Mouse (Mus musculus) liver, adult 2 months (tissue): ENCODE measurements at regions not wholly inside any gene's neighbourhood (a gene's known extent, or its start where the extent isn't known, plus 50 kb on each side); places are given as distances from the start of the nearest gene placed in this dataset.
A peak's percentile ranks its signal among the peaks of the same experiment; 100 is the strongest.

Experiments
- DNase-seq: peaks from one replicate; pipeline ENCODE4 v3.0.0-alpha.2; 2011; ENCODE audit warnings: low read depth, low spot score; ENCODE audit errors: extremely low read depth
- H3K27ac ChIP-seq: fragments of 200-500 bp; replicated peaks from 2 replicates; pipeline ENCODE4 v1.5.1; 2012; ENCODE audit warnings: low read depth, mild to moderate bottlenecking, control low read depth, inconsistent platforms, low read length; ENCODE audit not compliant: insufficient read depth
- H3K27me3 ChIP-seq: fragments of 200-500 bp; 2 replicates; pipeline ENCODE4 v1.6.1; 2012; ENCODE audit warnings: mild to moderate bottlenecking, moderate library complexity, low read length, inconsistent platforms; ENCODE audit not compliant: control insufficient read depth, insufficient read depth
- H3K36me3 ChIP-seq: fragments of 200-500 bp; 2 replicates; pipeline ENCODE4 v1.6.1; 2012; ENCODE audit warnings: low read length, inconsistent platforms; ENCODE audit not compliant: control insufficient read depth, insufficient read depth
- H3K4me1 ChIP-seq: fragments of 200-500 bp; 2 replicates; pipeline ENCODE4 v1.6.1; 2011; ENCODE audit warnings: low read length; ENCODE audit not compliant: control insufficient read depth, insufficient read depth
- H3K4me3 ChIP-seq: fragments of 200-500 bp; 2 replicates; pipeline ENCODE4 v1.5.1; 2011; ENCODE audit warnings: low read depth, mild to moderate bottlenecking, control low read depth, low read length, moderate library complexity; ENCODE audit not compliant: insufficient read depth
- H3K79me2 ChIP-seq: fragments of 200-500 bp; 2 replicates; pipeline ENCODE4 v1.6.1; 2012; ENCODE audit warnings: inconsistent platforms, mild to moderate bottlenecking, low read length, moderate library complexity; ENCODE audit not compliant: control insufficient read depth, insufficient read depth
- H3K9ac ChIP-seq: fragments of 200-500 bp; 2 replicates; pipeline ENCODE4 v1.6.1; 2012; ENCODE audit warnings: low read depth, mild to moderate bottlenecking, control low read depth, inconsistent platforms, low read length
- CTCF ChIP-seq: fragments of 200-500 bp; IDR thresholded peaks from 2 replicates; pipeline ENCODE4 v1.5.1; 2011; ENCODE audit warnings: low read depth, low read length, control low read depth
- POLR2A ChIP-seq: fragments of 200-500 bp; IDR thresholded peaks from 2 replicates; pipeline ENCODE4 v1.6.1; 2011; ENCODE audit warnings: low read length, control low read depth; ENCODE audit not compliant: insufficient read depth; ENCODE audit errors: extremely low read depth
- WGBS: fragments of 180-500 bp; shearing (Covaris S2); methylation state at CpG from one replicate; pipeline ENCODE4 v1.1.7; 2018; 5-methylcytosine and 5-hydroxymethylcytosine counted together

GRCm38 (mm10) chrX:99531154-99531553 is 60.1 kb upstream of the Pja1 start:
- DNase-seq: no peak
- H3K4me1 ChIP-seq: no peaks in the 10 kb centered on the region
- TF ChIP-seq POLR2A: no peak
- no peak for TF ChIP-seq CTCF
- H3K4me3 ChIP-seq: no peak overlapping the region
- no peak overlapping the region for H3K27ac ChIP-seq
- 9% methylated on average over 3 of the region's 3 CpGs for WGBS
- H3K9ac ChIP-seq: no peak overlapping the region
- no peaks in the 10 kb centered on the region for H3K27me3 ChIP-seq
- H3K36me3 ChIP-seq: no peaks in the 10 kb centered on the region
- no peaks in the 10 kb centered on the region for H3K79me2 ChIP-seq

- 66% methylated on average over 7 of the region's 7 CpGs for WGBS
- DNase-seq: no peak
- Histone ChIP-seq H3K4me3 (no peak overlapping the region), H3K4me1 (no peaks in the 10 kb centered on the region), H3K27me3 (no peaks in the 10 kb centered on the region), H3K79me2 (no peaks in the 10 kb centered on the region), H3K36me3 (no peaks in the 10 kb centered on the region), H3K27ac (no peak overlapping the region), H3K9ac (no peak overlapping the region)
- no peak for TF ChIP-seq POLR2A
- TF ChIP-seq CTCF: no peak
Measured at GRCm38 (mm10) chrX:99530511-99530910, 59.4 kb upstream of the Pja1 start.

- Histone ChIP-seq H3K36me3 (no peaks in the 10 kb centered on the region), H3K4me3 (no peak overlapping the region), H3K27ac (no peak overlapping the region), H3K79me2 (no peaks in the 10 kb centered on the region), H3K4me1 (no peaks in the 10 kb centered on the region), H3K9ac (no peak overlapping the region), H3K27me3 (no peaks in the 10 kb centered on the region)
- TF ChIP-seq POLR2A (no peak), CTCF (no peak)
- DNase-seq: no peak
- WGBS: 23% methylated on average over 6 of the region's 6 CpGs
Measured at GRCm38 (mm10) chrX:99523306-99523705, 52.2 kb upstream of the Pja1 start.

- TF ChIP-seq POLR2A (no peak), CTCF (peak; percentile 87)
- 8% methylated on average over 5 of the region's 5 CpGs for WGBS
- no peaks in the 10 kb centered on the region for H3K27me3 ChIP-seq
Measured at GRCm38 (mm10) chrX:99522830-99523229, 51.8 kb upstream of the Pja1 start.

GRCm38 (mm10) chrX:99522289-99522688 is 51.2 kb upstream of the Pja1 start:
- Histone ChIP-seq H3K4me3 (no peak overlapping the region), H3K27ac (no peak overlapping the region), H3K79me2 (no peaks in the 10 kb centered on the region), H3K27me3 (no peaks in the 10 kb centered on the region), H3K9ac (no peak overlapping the region), H3K36me3 (no peaks in the 10 kb centered on the region), H3K4me1 (no peaks in the 10 kb centered on the region)
- no peak for TF ChIP-seq CTCF
- no peak for TF ChIP-seq POLR2A
- DNase-seq: no peak
- 76% methylated on average over 10 of the region's 11 CpGs for WGBS

More at GRCm38 (mm10) chrX:99522830-99523229, 51.8 kb upstream of the Pja1 start:
- no peak overlapping the region for H3K9ac ChIP-seq
- H3K36me3 ChIP-seq: no peaks in the 10 kb centered on the region
- no peaks in the 10 kb centered on the region for H3K4me1 ChIP-seq
- H3K4me3 ChIP-seq: no peak overlapping the region
- peak; percentile 38 for DNase-seq
- H3K27ac ChIP-seq: no peak overlapping the region
- no peaks in the 10 kb centered on the region for H3K79me2 ChIP-seq

GRCm38 (mm10) chrX:99521866-99522265 is 50.8 kb upstream of the Pja1 start:
- TF ChIP-seq CTCF (no peak), POLR2A (no peak)
- WGBS: 85% methylated on average over 7 of the region's 7 CpGs
- no peaks in the 10 kb centered on the region for H3K27me3 ChIP-seq
- H3K79me2 ChIP-seq: no peaks in the 10 kb centered on the region
- H3K27ac ChIP-seq: no peak overlapping the region
- DNase-seq: no peak
- no peaks in the 10 kb centered on the region for H3K36me3 ChIP-seq
- H3K4me3 ChIP-seq: no peak overlapping the region
- H3K9ac ChIP-seq: no peak overlapping the region
- H3K4me1 ChIP-seq: no peaks in the 10 kb centered on the region
